Mouse (Mus musculus) urinary bladder, postnatal 14 days (tissue): Measurements from ENCODE around the gene Olfr1109.

Experiments
- DNase-seq: peaks from one replicate; pipeline ENCODE4 v3.0.0; 2021; ENCODE audit warnings: low spot score

Gene Olfr1109

DNA sequence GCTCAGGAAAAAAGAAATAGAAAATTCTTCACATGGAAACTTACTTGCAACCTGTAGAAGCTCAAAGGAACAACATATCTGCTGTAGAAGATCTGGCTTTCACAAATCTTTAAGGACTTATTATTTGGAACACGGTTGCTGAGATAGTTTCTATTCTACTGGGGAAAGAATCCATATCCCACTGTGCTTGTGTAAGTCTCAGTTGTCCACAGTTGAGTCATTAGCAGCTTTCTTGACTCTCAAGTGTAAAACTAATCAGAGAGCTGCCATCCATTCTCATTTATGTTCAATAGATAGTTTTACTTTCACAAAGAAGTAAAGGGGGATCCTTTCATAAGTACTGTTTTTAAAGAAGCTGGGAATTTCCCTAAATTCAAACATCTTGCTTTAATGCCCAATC, at the start of gene Olfr1109:
Gene Olfr1109 (minus strand): TSS at position 101 of the 400 bp plus-strand sequence.
- DNase-seq, result no peak

DNA sequence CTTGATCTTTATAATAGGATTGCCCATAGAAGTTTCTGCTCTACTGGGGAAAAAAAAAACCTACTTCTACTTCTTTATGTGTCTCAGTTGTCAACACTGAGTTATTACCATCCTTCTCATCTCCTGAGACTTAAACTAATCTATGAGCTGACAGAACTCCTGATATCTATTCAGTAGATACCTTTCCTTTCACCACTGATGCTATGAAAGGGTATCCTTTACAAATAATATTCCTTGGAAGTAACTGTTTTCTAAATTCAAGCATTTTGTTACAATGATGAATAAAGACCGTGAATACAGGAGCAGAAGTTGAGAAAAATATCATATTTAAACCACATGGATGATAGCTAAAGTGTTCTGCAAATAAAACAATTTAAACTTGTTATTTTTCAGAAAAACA, 44.4 kb upstream of the Olfr1109 start, which contains the start of gene Olfr1110:
Gene Olfr1110 (minus strand): TSS at position 101 of the 400 bp plus-strand sequence.
- DNase-seq, result no peak

DNA sequence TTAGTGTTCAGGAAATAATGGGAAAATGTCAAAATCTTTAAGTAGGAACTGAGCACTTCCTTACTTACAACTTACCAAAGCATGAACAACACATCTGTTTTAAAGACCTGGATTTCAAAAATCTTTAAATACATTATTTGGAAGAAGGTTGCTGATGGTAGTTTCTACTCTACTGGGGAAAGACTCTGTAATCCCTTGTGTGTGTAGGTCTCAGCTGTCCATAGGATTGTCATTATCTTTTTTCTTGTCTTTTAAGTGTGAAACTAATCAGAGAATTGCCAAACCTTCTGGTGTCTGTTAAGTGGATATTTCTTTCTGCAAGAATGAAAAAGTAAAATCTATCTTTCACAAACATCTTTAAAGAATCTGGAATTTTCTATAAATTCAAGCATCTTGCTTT, 18.7 kb upstream of the Olfr1109 start, which contains the start of gene Olfr259:
Gene Olfr259 (minus strand): TSS at position 101 of the 400 bp plus-strand sequence.
- DNase-seq, result no peak

DNA sequence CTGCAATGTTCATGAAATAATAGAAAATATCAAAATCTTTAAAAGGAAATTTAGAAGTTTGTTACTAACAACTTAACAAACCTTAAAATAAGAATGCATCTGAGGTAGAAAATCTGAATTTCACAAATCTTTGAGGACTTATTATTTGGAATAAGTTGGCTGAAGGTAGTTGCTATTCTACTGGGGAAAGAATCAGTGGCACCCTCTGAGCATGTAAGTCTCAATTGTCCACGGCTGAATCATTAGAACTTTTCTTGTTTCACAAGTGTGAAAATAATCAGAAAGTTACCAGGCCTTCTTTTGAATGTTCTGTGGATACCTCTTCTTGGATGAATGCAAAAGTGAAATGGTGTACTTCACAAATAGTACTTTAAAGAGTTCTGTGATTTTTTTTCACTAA, 20.1 kb downstream of the Olfr1109 start, which contains the start of gene Olfr1107:
Gene Olfr1107 (minus strand): TSS at position 101 of the 400 bp plus-strand sequence.
- DNase-seq, result no peak

DNA sequence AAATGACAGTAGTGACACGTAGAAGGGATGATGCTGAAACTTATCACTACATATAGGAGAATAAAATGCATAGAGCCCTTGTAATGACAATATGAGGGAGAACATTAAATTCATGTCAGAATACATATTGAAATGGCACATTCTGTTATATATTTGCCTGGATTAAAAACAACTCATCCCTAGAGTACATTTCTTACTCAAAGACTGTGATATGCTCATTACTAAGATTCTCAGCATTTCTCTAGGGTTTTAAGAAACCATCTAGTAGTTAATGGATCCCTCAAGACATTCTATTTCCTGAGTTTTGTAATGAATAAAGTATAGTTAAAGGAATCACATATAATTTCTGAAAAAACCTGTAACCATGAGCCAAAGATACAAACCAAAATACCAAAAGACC, 43.6 kb downstream of the Olfr1109 start, which contains the start of gene Olfr1106:
Gene Olfr1106 (minus strand): TSS at position 101 of the 400 bp plus-strand sequence.
- DNase-seq, result no peak
